Mouse (Mus musculus) layer of hippocampus, adult 9-11 months (tissue): ENCODE data around the gene Ptprk.
A peak's percentile ranks its signal among the peaks of the same experiment; 100 is the strongest.

Experiments
- DNase-seq: peaks from one replicate; pipeline ENCODE4 v3.0.0; 2022

The Ptprk gene

GRCm38 (mm10) chr10:28566828-28567227 is 492.2 kb downstream of the Ptprk start:
- no peak for DNase-seq

- no peak for DNase-seq
Observed at GRCm38 (mm10) chr10:28567441-28567840, 492.8 kb downstream of the Ptprk start.

- DNase-seq, result no peak
Observed at GRCm38 (mm10) chr10:28568047-28568446, 493.4 kb downstream of the Ptprk start.

DNA sequence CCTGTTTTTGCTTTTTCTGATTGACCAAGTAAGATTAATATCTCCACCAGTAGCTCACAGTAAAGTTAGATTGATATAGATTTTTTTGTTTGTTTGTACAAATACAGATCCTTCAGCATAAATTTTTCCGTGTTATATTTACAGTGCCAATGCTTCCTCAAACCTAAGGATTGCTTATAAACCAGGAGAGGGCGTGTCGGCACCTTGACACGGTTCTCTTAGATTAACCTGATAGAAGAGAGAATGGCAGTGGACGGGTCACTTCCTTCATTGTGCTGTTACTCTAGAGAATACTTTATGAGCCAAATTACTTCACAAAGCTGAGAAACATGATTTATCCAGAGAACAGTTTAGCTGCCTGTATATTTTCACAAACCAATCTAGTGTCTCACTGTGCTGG is 505.0 kb downstream of the Ptprk start:
- DNase-seq, result no peak

GRCm38 (mm10) chr10:28586565-28587138 is 512.0 kb downstream of the Ptprk start:
- peak; percentile 30 for DNase-seq

GRCm38 (mm10) chr10:28588401-28588800 is 513.8 kb downstream of the Ptprk start:
- DNase-seq, result no peak

DNA sequence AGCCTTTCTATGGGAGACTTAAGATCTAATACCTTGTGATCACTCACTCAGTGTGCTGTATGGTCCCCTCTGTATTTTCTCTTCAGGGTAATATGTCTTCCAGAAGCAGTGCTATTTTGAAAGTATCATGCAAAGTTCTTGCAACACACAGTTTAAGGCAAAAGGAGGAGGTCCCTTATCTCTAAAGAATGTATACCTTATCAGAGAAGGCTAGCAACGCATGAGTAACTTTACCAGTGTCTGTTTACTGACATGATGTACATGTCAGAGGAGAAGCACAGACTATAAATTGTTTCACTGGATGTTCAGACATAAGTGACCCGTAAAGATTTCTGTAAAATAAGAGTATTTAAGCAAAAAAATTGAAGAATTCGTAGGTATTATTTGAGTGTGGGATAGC is 516.2 kb downstream of the Ptprk start:
- no peak for DNase-seq

DNA sequence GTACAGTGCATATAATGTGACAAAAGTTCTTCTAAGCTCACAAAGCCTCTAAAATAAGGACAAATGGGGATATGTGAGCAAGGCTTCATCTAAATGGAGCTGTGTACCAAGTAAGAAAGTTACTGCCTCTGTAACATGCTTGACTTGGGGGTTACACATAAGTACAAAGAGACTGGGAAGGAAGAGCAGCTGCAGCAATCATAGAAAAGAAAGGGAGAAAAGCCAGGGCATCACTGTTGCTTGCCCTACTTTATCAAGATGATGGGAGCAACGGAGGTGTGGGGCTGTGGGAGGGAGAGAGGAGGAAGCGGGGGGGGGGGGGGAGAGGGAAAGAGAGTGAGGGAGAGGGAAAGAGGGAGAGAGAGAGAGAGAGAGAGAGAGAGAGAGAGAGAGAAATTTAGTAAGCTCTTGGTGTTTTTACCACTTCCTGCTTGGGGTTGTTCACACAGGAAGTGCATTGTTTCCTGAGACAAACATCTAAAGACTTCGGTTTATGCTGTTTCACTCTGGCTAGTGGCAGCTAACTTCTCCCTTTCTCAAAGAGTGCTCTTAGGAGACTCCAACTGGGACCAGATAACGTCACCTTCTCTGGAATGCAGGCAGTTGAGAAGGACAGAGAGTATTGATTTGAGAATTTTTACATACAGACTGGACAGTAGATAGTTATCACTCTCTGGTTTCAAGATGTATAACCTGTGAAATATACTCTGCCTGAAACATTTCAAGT is 519.1 kb downstream of the Ptprk start:
- DNase-seq, result no peak

DNA sequence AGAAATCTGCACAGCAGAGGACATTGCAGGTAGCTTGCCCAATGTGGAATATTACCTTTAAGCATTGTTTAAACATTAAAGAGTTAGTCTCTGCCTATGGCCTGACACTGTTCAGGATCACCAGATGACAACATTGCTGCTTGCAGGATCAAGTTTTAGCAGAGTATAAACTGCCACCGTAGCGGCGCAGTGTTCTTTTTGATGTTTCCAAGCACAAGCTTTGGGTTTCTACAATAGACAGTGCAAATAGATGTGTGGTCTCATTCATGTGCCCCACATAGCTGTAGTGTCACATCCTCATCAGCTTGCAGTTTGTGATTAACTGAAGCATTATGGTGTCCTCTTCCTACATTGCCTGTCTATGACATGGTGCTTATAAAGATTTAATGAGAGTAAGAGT is 522.3 kb downstream of the Ptprk start:
- no peak for DNase-seq

- DNase-seq, result no peak
Observed at GRCm38 (mm10) chr10:28609136-28609535, 534.5 kb downstream of the Ptprk start.

- no peak for DNase-seq
Observed at GRCm38 (mm10) chr10:28614396-28614795, 539.8 kb downstream of the Ptprk start.

DNA sequence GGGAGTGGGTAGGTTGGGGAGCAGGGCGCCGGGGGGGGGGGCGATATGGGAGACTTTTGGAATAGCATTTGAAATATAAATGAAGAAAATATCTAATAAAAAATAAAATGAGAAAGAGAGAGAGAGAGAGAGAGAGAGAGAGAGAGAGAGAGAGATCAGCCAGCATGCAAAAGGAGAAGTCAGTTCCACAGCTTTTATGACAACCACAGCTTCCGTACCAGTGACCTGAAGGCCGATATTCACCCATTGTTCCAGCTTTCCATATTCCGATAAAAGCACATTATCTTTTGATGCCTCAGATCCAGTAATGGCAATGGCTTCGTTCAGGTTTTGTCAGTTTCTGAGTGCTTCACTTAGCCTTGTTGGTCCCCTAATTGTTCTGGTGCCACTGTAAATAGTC is 542.6 kb downstream of the Ptprk start:
- DNase-seq, result no peak

DNA sequence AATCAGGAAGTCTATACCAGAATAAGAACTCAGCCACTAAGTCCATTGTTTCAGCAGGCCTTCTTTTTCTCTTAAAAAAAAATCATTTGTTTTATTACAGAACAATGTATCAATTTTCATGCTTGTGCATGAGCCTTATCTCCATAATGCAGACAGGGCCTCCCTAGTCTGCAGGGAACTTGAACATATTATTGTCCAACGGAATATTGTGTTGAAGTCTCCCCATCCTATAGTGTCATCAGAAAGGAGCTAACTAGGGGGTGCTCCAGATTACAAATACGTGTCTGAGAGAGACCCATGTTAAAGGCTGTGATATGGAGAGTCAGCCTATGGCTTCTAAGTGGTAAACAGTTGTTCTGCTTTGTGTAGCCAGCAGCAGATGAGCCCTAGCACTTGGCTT is 543.4 kb downstream of the Ptprk start:
- no peak for DNase-seq

- no peak for DNase-seq
Observed at GRCm38 (mm10) chr10:28619415-28619814, 544.8 kb downstream of the Ptprk start.

- DNase-seq, result no peak
Observed at GRCm38 (mm10) chr10:28636096-28636495, 561.5 kb downstream of the Ptprk start.

DNA sequence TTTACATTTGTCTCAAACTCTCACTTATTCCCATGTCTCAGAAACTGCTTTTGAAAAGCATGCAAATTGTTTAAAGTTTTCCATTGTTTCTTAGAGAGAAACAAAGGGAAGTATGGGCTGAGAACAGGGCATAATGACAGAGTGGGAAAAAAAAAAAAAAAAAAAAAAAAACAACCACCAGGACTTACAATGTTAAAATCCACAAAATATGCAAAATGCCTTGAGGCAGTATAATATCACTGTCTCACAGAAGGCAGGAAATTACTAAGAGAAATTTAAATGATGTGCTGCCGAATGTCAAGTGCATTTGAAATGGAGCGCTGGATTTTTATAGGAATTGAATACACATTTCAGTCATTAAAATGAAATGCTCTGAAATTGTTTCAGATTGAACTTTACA is 567.3 kb downstream of the Ptprk start:
- no peak for DNase-seq
